Mouse (Mus musculus) mature B cell (primary cell): ENCODE data around the gene Slc3a2.

Experiments
- in situ Hi-C: fragments of 300-500 bp; cut with MboI; formaldehyde crosslinking; loops from 2 replicates; pipeline ENCODE4 v1.14.3; 2019

Gene Slc3a2

DNA sequence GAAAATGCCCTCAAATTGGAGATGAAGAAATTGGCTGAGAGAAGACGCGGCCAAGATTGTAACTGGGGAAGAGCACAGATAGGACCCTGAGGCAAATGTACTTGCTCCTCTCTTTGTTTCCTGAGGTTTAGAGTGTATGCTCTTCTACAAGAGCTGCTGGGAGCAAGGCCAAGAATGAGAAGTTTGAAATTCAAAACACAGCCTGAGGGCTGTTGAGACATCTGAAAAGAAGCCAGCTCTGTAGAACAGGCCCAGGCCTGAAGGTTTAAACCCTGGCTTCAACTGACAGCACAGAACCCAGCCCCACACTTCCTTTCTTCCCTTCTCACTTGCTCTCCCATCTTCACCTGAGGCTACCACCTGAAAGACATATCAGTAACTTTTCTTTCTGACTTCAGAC, 13.1 kb downstream of the Slc3a2 start:
- in situ Hi-C loops: no loop called here

DNA sequence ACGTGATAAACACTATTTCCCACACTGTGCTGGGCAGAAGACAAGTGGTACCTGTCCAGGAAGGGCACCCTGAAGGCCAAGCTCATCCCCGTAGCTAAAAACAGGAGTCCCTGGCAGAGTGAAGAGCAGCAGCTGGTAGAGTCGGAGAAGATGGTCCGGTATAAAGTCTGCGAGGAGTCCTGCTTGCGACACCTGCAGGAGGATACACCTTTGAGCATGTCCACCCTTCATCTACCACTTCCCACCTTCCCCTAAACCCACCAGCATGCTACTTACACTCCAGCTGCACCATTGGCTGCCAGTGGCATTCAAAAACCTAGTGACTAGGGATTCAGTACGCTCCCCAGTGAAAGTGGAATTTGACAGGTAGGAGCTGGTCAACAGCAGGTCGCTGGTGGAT, 14.2 kb downstream of the Slc3a2 start:
- in situ Hi-C loops: no loop called here

DNA sequence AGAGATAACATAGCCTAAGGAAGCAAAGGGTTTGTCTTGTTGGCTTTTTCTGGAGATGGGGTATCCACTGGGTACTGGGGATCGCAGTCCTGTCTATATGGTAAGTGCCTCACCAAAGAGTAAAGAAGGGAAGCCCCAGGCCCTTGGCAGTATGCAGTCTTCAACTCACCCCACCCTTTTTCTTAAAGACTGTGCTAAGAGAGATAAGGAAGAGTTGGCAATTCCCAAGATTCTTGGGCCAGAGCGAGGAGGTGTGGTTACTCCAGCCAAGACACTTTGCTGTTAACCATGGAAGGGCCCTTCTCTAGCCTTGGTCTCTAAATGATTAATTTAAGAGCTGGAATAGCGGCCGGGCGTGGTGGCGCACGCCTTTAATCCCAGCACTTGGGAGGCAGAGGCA, 16.2 kb downstream of the Slc3a2 start:
- in situ Hi-C loops: no loop called here

DNA sequence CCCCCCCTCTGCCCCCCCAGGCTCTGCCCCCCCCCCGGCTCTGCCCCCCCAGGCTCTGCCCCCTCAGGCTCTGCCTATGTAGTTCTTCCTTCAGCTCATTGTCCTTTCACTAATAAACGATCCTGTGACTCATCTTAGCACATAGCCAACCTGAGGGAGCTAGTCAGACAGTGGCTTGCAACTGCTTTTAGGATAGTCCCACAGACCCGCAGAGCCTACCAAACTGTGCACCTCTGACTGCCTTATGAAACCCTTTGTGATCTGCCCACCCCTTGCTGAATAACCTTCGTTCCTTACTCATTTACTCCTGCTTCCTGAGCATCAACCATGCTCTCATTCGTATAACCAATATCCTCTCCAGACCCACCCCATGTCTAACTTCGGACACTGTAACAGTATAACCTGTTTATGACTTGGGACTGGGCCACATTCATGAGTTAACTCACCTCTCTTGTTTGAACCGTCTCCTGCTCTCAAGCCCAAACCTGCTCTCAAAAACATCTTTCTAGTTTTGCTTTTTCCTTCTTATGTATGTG, 17.0 kb downstream of the Slc3a2 start:
- in situ Hi-C loops: no loop called here

DNA sequence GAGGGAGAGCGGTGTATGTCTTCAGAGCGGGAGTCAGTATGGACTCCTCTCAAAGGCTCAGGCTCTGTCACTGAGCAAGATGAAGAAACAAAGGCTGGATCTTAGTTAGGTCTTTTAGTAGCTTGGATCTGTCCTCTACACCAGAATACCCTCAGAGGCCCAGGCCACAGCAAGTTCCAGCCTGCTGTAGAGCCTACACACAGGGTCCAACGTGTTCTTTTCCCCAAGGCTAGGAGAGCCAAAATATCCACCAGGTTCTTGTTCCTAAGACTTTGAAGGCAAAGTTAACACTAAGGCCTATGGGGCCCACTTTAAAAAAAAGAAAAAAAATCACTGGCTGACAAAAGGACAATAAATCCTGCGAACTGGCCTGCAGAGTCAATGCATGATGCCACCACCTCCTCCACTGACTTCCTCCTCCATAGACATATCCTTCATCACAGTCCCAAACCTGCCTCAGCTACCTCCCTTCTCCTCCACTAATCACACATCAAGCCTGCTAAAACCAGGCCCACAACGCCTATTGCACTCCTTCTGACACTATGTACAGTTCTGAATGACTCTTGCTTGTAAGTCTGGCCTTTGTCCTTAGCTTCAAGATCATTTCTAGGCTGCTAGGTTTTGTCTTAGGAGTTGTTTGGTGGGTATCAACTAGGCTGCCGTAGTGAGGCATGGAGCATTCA, 18.0 kb downstream of the Slc3a2 start:
- in situ Hi-C loops: no loop called here

DNA sequence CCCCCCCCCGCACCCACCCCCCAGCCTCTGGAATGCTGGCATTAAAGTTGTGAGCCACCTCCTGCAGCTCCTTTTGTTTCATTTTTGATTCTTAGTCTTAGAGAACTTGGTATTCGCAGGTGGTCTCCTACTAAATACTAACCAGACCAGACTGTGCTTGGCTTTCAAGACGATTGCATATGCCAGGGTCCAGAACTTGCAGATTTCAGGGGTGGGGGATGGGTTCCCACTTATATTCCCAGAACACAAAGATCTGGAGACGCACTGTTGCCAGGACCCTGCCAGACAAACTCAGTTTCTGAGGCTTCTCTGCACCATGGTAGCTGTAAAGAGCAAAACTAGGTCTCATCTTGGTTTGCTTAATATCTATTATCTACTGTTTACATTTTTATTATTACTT, 19.6 kb downstream of the Slc3a2 start:
- in situ Hi-C loops: no loop called here

DNA sequence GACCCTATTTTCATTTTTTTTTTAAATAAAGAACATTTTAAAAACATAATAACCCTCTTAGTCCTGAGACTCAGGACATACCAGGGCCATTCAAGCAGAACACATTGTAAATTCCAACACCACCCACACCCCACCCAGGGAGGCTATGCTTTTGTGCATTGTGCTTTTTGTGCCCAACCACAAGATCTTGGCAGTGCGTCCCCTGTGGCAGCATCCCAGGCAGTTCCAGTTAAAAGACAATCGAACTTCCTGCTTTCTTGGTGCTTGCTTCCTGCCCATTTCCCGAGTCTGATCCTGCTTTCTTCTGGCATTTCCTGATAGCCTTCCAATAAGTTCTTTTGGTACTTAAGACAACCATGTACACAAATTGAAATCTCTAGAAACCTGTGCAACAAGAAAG, 20.7 kb downstream of the Slc3a2 start:
- in situ Hi-C loops: no loop called here

DNA sequence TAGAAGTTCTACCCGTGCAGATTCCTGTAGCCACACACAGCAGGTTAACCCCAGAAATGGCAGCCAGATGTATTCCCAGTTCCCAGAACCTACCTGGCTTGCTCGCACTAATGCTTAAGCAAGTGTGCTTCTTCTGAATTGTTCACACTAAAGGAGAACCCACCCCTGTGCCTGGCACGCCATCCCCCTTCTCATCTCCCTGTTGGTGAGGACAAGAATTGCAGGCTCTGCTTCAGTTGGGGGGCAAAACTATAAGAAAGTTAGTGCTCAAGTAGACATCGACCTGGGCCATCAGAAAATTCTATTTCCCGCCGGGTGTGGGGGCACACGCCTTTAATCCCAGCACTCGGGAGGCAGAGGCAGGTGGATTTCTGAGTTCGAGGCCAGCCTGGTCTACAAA, 23.5 kb downstream of the Slc3a2 start:
- in situ Hi-C loops: no loop called here

DNA sequence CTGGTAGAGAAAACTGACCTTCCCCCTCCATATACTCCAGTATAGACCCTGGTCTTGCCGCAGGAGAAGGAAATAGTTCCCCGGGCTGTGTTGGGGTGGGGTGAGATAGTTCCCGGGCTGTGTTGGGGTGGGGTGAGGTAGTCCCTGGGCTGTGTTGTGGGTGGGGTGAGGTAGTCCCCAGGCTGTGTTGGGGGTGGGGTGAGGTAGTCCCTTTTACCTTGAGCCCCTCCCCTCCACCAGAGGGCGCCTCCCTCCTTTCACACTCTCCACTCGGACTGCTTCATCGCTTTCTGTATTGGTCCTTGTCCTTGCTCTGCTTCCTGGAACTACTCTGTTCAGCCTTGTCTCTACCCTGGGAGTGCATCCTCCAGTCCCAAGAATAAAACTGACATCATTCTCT, 27.8 kb downstream of the Slc3a2 start:
- in situ Hi-C loops: no loop called here

DNA sequence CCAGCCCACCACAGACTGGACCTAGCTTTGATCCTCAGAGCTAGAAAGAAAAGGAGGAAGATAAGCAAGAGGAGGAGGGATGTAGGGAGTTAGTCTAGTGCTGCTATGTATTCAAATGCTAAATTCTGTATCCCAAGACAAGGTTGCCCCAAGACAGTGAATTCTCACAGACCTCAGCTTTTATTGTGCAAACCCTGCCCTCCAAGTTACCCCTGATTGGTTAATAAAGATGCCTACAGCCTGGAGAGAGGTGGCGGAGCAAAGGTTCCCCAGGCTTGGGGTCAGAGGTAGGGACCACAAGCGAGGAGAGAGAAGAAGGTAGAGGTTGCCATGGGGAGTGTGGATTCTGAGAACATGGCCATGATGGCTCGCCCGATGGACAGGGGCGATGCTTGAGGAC, 30.4 kb downstream of the Slc3a2 start:
- in situ Hi-C loops: no loop called here

DNA sequence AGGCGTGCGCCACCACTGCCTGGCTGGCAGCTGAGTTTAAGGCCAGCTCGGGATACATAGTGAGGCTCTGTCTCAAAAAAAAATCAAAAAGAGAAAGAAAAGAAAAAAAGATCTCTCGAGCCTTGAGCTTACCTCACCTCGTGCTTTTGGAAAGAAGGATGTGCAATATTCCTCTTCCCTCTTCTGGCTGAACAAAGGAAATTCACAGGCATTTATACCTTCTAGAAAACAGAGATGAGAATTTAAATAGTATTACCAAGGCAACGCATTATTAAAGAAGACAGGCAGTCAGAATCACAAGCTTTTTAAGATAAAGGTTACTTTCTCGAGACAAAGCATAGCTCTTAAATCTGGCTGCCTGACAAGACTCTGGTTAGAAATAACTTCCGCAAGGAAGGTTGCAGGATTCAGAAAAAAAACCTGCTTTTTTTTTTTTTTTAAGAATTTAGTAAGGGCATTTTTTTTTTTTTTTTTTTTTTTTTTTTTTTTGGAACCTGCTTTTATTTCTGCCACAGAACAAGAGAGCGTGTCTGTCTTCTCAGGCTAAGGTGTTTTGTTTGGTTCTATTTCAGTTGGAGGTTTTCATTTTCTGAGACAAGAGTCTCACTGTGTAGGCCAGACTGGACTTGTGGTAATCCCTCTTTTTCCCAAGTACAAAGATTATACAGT, 31.2 kb downstream of the Slc3a2 start:
- in situ Hi-C loops: no loop called here

DNA sequence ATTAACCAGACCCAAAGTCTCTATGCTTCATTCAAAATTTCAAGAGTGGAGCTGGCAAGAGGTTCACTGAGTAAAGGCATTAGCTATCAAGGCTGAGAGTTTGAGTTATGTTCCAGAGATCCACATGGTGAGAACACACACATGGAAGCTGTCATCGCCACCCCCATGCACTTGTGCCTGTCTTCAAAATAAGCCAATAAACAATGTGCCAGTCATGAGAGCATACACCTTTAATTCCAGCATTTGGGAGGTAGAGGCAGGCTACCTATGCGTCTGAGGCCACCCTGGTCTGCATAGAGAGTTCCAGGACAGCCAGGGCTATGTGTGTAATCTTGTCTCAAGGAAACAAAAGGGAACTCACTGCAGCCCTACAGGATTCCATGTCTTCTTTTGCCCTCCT, 39.5 kb downstream of the Slc3a2 start:
- in situ Hi-C loops: loop anchor here (10.0 kb wide), 1 partner anchor 119 kb away; no protein-coding TSS in a partner anchor

DNA sequence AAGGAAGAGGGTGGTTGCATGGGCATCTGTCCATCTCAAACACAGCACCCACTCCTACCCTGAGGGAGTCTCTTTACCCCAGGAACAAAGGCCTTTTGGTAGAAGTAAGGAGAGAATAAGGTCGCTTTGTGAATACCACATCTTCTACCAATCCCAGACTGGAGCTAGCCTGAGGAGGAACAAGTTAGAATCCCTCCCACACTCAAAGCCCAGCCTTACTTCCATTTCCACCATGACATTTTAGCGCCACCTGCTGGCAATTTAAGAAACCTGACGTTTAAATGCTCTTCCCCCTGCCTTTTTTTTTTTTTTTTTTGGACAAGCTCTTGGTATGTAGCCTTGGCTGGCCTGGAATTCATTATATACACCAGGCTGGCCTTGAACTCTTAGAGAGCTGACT, 40.2 kb downstream of the Slc3a2 start:
- in situ Hi-C loops: loop anchor here (10.0 kb wide), 1 partner anchor 118 kb away; no protein-coding TSS in a partner anchor

DNA sequence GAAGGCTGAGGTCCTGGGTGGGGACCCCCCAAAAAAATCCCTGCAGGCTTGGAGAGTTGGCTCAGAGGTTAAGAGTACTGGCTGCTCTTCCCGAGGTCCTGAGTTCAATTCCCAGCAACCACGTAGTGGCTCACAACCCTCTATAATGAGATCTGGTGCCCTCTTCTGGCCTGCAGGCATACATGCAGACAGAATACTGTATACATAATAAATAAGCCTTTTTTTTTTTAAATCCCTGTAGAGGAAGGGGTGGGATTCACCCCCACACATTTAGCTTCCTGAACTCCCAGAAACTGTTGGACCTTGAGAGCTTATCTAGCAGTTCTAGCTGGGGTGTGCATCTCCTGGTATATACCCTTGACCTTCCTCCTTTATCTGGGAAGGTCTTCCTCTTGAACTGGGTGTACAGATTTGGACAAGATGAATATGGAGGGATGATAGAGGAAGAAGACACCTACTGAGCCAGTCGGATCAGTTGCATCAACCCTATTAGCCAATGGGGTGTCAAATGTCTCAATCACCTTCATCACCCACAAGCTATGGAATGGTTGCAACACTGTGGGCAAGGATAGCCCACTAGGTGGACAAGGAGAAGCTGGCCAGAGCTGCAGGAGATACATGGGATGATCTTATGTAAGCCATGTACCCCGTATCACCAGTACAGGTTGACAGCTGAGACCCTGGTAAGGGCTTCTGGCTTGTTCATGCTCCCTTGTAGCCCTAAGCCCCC, 41.4 kb downstream of the Slc3a2 start:
- in situ Hi-C loops: loop anchor here (10.0 kb wide), 1 partner anchor 117 kb away; no protein-coding TSS in a partner anchor

DNA sequence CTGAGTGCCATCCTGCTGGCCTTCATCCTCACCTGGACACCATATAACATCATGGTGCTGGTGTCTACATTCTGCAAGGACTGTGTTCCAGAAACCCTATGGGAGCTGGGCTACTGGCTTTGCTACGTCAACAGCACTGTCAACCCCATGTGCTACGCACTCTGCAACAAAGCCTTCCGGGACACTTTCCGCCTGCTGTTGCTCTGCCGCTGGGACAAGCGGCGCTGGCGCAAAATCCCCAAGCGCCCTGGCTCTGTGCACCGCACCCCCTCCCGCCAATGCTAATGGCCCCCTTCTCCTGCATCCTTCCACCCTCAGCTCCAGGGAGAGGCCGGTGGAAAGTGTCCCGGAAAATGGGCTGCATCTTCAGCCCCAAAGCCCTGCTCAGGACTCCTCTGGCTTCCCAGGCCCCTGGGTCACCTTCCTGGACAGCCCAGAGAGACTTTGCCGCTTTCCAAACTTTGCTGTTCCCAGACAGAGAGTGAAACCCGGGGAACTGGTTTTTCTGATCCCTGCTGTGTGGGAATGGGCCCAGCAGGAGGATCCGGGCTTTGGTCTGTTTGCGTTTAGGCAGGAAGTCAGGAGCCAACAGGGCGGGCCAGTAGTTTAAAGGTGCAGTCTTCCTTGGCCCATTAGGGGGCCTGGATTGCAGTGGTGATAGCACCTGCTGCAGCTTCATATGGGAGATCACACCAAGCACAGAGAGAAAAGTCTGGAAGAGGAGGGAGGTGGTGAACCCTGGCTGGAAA, 44.0 kb downstream of the Slc3a2 start:
- in situ Hi-C loops: no loop called here

DNA sequence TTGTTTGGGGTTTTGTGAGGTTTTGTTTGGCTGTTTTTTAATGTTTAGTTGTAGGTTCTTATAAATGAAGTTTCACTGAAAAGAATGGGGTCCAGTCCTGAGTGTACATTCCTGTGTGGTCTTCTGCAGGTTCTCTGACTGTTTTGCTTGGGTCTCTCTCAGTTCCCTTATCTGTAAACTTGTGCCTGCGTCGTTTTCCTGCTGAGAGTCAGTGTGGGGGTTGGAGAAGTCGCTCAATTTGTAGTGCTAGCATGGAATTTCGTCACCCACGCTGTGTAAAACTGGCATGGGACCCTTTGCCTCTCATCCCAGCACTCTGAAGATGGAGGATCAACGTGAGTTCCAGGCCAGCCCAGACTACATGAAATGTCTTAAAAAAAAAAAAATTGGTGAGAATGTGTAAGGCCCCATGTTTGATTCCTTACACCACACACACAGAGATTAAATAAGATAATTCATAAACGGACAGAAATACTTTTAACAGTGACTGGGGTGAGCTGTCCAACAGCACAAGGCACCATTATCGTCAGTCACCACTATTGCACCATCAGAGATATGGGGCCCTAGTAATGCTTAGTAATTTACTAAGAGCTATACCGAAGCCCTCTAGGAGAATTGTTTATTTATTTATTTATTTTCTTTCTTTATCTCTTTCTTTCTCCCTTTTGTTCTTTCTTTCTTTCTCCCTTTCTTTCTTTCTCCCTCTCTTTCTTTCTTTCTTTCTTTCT, 49.7 kb downstream of the Slc3a2 start:
- in situ Hi-C loops: no loop called here

DNA sequence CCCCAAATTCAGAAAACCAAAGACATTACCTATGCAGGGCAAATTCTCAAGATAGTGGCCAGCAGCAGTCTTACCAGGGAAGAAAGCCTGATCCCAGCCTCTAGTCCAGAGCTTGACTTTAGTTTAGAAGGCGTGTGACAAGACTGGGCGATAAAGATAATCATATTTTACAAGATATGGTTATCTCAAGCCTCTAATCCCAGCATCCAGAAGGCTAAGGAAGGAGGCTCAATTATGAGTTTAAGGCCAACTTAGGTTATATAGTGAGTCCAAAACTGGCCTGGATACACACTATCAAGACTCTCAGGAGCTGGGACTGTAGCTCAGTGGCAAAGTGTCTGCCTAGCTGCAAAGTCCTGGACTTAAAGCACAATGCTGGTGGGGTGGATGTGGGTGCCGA, 50.3 kb downstream of the Slc3a2 start:
- in situ Hi-C loops: no loop called here

DNA sequence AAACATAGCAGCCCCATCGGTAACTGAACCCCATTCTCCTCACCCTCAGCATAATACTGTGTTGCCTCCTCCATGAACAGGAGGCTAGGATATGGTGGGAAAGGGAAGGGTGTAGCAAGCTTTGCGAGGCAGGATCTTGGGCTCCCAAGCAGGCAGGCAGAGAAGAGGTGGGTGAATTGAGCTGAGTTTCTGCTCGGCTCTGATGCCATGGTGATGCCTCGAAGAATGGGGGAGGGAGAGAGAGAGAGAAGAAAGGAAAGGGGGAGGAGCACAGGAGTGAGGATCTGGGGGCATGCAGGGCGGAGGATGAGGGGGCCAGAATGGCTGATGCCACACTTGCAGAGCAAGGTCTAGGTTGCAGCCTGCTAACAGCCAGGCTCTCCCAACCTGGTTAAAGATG, 57.4 kb downstream of the Slc3a2 start:
- in situ Hi-C loops: no loop called here

DNA sequence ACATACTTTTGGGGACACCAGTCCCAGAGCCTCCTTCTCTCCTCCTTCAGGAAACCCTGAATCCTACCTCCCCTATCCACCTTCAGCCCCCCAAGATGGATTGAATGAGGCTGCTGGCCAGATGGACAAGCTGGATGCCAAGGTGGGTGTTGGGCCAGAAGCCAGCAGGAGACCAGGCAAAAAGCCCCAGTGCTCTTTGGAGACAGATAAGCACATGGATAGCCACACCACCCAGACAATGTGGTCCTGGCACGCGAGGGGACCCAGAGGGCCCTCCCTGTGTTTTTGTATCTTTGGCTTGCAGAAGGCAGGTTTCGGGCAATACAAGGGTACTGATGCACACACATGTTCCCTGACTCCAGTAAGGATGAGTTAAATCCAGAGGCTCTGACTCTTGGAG, 58.3 kb downstream of the Slc3a2 start:
- in situ Hi-C loops: no loop called here

DNA sequence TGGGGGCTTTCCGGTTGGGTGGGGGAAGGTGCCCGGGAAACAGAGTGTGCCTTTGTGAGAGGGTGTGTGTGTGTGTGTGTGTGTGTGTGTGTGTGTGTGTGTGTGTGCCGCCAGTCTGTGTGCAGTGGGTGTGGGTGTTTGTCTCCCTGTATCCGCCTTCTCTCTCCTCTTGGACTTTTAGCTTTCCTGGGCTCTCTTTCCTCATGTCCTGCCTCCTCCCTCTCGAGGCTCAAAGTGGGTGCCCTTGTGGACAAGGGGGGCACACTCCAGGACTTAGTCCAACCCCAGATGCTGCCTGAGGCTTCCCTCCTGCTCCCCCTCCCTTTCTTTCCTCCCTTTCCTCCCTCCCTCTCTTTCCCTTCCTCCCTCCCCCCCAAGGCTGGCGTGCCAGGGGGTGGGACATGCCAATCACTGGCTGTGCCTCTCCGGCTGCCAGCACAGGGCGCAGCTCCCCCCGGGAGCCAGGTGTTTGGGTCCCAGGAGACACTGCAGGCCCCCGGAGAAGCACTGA, 59.2 kb downstream of the Slc3a2 start:
- in situ Hi-C loops: no loop called here

DNA sequence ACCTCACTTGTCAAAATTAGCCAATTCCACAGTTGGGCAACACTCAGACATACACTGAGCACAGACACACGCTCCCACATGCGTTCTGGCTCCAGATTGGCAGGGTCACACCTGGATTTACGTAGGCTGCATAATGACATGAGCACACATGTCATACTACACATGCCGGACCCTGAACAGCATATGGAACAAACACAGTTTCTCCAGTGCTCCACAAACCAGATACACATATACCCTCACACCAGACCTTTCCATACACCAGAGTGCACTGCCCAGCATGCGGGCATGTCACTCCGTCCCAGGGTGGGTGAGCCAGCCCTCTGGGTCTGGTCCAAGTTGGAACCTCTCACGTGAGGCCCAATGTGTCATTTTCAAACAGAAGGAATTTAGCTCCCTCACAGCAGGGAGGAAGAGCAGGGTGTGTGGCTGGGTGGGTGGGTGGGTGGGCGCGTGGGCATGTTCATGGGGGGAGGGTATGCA, 59.8 kb downstream of the Slc3a2 start, which contains the start of gene Chrm1:
Gene Chrm1 (plus strand): TSS at position 430 of the 480 bp plus-strand sequence.
- in situ Hi-C loops: no loop called here
